Comparison of ENCODE assay signal across 7 mouse cellular contexts in the genomic region with DNA sequence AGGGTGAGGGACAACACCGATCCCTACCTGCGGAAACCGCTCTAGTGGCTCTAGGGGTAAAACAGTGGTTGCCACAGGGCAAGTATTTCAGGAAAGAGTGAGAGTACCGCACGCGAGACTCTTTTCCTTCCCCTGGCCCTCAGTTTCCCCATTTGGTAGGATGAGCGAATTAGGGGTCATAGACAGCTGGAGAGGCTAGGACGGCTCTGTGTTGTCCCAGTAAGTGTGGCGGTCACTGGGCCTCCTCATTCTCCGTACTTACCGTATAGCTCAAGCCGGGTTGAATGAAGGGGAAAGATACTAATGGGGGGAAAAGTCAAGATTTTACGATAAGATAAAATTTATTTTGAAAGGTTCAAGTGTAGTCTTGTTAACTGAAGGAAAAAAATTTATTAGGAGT. TPM values are rescaled to one million over a fixed set of nuclear protein-coding genes. Genes with fewer than 3 reads are reported as not detected.
DNase-seq lines count a peak whose midpoint lies in the region; ATAC-seq and TF ChIP-seq lines count a peak whose summit lies in the region.

No protein-coding gene starts in this region.

- no peak overlapping the region for H3K27ac ChIP-seq in spleen, adult 2 months (ENCODE audit: insufficient read depth, low read length)
- H3K27ac ChIP-seq in forebrain, embryonic 14.5 days (ENCODE audit: low read depth, low read length), result no peak overlapping the region
- H3K27ac ChIP-seq in liver, embryonic 14.5 days, result no peak overlapping the region; the same call in 1 of the 2 replicates
- peak overlapping the region; percentile 58; the same call in 1 of the 2 replicates for H3K27ac ChIP-seq in stomach, postnatal 0 days (replicated peaks)

- no peak for TF ChIP-seq EP300 in liver, embryonic 14.5 days (IDR thresholded peaks at IDR 0.05; ENCODE audit: low read depth)
- TF ChIP-seq EP300 in stomach, postnatal 0 days (optimal IDR thresholded peaks at IDR 0.05), result no peak

- peak overlapping the region; percentile 93 for H3K4me2 ChIP-seq in forebrain, embryonic 14.5 days (ENCODE audit: low read length)
- peak overlapping the region; percentile 74 for H3K4me2 ChIP-seq in liver, embryonic 14.5 days (ENCODE audit: low read depth)
- peak overlapping the region; percentile 86 for H3K4me2 ChIP-seq in stomach, postnatal 0 days (replicated peaks; ENCODE audit: low read depth)

- TF ChIP-seq POLR2A in spleen, adult 2 months (IDR thresholded peaks at IDR 0.05; ENCODE audit: low read depth, low read length), result no peak

- peak overlapping the region; percentile 83 for H3K9ac ChIP-seq in forebrain, embryonic 14.5 days (ENCODE audit: low read length)
- H3K9ac ChIP-seq in liver, embryonic 14.5 days (replicated peaks), result peak overlapping the region; percentile 95
- H3K9ac ChIP-seq in stomach, postnatal 0 days (ENCODE audit: low read length), result peak overlapping the region; percentile 93

- no peak for TF ChIP-seq CTCF in spleen, adult 2 months (IDR thresholded peaks at IDR 0.05; ENCODE audit: extremely low read depth, insufficient read depth, insufficient read length, insufficient replicate concordance)
- TF ChIP-seq CTCF in liver, embryonic 14.5 days (IDR thresholded peaks at IDR 0.05; ENCODE audit: low read depth), result no peak
- no peak for TF ChIP-seq CTCF in stomach, postnatal 0 days (IDR thresholded peaks at IDR 0.05; ENCODE audit: low read depth)

- peaks cover 4% of the 10 kb centered on the region for H3K4me1 ChIP-seq in spleen, adult 2 months (ENCODE audit: control insufficient read depth, insufficient read depth, insufficient read length)
- peaks cover 10% of the 10 kb centered on the region for H3K4me1 ChIP-seq in forebrain, embryonic 14.5 days (ENCODE audit: control insufficient read depth, insufficient read depth, low read length)
- peaks cover 7 to 18% of the 10 kb centered on the region in 2 experiments for H3K4me1 ChIP-seq in liver, embryonic 14.5 days (replicated peaks; ENCODE audit: control insufficient read depth in 2 of 2, insufficient read depth in 2 of 2, low read length in 1 of 2)
- peaks cover 4% of the 10 kb centered on the region for H3K4me1 ChIP-seq in stomach, postnatal 0 days (replicated peaks; ENCODE audit: control insufficient read depth, insufficient read depth)

- H3K4me3 ChIP-seq in spleen, adult 2 months (ENCODE audit: extremely low read depth, insufficient read depth, insufficient read length), result peak overlapping the region; percentile 69
- H3K4me3 ChIP-seq in forebrain, embryonic 14.5 days (ENCODE audit: low read depth, low read length), result peak overlapping the region; percentile 64
- peak overlapping the region; percentile 80 to 94 for H3K4me3 ChIP-seq in liver, embryonic 14.5 days (ENCODE audit: insufficient read depth in 1 of 2, low read depth in 2 of 2, low read length in 2 of 2)
- peak overlapping the region; percentile 94 for H3K4me3 ChIP-seq in stomach, postnatal 0 days (ENCODE audit: low read depth, low read length)

- no peaks in the 10 kb centered on the region for H3K36me3 ChIP-seq in spleen, adult 2 months (ENCODE audit: control insufficient read depth, insufficient read depth, low read length)
- no peaks in the 10 kb centered on the region for H3K36me3 ChIP-seq in forebrain, embryonic 14.5 days (ENCODE audit: control insufficient read depth, insufficient read depth, low read length)
- no peaks in the 10 kb centered on the region for H3K36me3 ChIP-seq in liver, embryonic 14.5 days (replicated peaks; ENCODE audit: control insufficient read depth, insufficient read depth, low read depth)
- no peaks in the 10 kb centered on the region for H3K36me3 ChIP-seq in stomach, postnatal 0 days (ENCODE audit: control insufficient read depth, insufficient read depth, low read length)

- no peaks in the 10 kb centered on the region for H3K27me3 ChIP-seq in spleen, adult 2 months (ENCODE audit: control insufficient read depth, insufficient read depth, low read length)
- H3K27me3 ChIP-seq in forebrain, embryonic 14.5 days (replicated peaks; ENCODE audit: control insufficient read depth, insufficient read depth, low read length), result no peaks in the 10 kb centered on the region
- H3K27me3 ChIP-seq in liver, embryonic 14.5 days (ENCODE audit: control insufficient read depth, insufficient read depth, low read length), result no peaks in the 10 kb centered on the region
- no peaks in the 10 kb centered on the region for H3K27me3 ChIP-seq in stomach, postnatal 0 days (ENCODE audit: control insufficient read depth, insufficient read depth, low read length)

- H3K9me3 ChIP-seq in forebrain, embryonic 14.5 days (replicated peaks; ENCODE audit: control insufficient read depth, low read length), result no peaks in the 10 kb centered on the region
- H3K9me3 ChIP-seq in liver, embryonic 14.5 days (ENCODE audit: control insufficient read depth, low read length), result no peaks in the 10 kb centered on the region
- no peaks in the 10 kb centered on the region for H3K9me3 ChIP-seq in stomach, postnatal 0 days (ENCODE audit: control insufficient read depth, low read length)

- 6% methylated on average over 13 of the region's 13 CpGs for WGBS in spleen, adult 2 months
- WGBS in forebrain, embryonic 14.5 days, result 7% methylated on average over 13 of the region's 13 CpGs
- WGBS in liver, embryonic 14.5 days (ENCODE audit: insufficient replicate concordance), result 4% methylated on average over 13 of the region's 13 CpGs
- WGBS in stomach, postnatal 0 days, result 2% methylated on average over 13 of the region's 13 CpGs

- DNase-seq in spleen, adult 2 months (ENCODE audit: low read depth in 1 of 2, low spot score in 2 of 2), result no peak
- DNase-seq in spleen, postnatal 36 days (ENCODE audit: low spot score in 2 of 2), result no peak
- DNase-seq in forebrain, embryonic 14.5 days (ENCODE audit: low spot score), result no peak
- DNase-seq in liver, embryonic 14.5 days (ENCODE audit: low read depth in 3 of 3, low spot score in 3 of 3), result no peak
- DNase-seq in stomach, postnatal 0 days (ENCODE audit: low spot score), result no peak
- DNase-seq in cerebellum, postnatal 10 days, result no peak
- DNase-seq in urinary bladder, adult 2 months (ENCODE audit: low spot score), result no peak

- peak; percentile 42 for ATAC-seq in forebrain, embryonic 14.5 days
- ATAC-seq in liver, embryonic 14.5 days (ENCODE audit: insufficient read depth), result peak; percentile 23; the same call in 1 of the 2 replicates
- no peak for ATAC-seq in stomach, postnatal 0 days (ENCODE audit: low FRiP score, low TSS enrichment)

RNA-seq across cellular contexts. Expression of gene Sar1b, which starts 0.5 kb away (rescaled TPM):
- polyA plus RNA-seq in spleen, adult 2 months (2012; rRNA removed), result 4.5 and 5.4 TPM in 2 replicates
- polyA plus RNA-seq in forebrain, embryonic 14.5 days (2014; fragmentation: Nextera tagmentation; extraction: Ambion mirVana), result 179 and 184 TPM in 2 replicates
- 26.3 and 35.2 TPM in 2 replicates for polyA plus RNA-seq in liver, embryonic 14.5 days (2012; rRNA removed)
- 80.4 and 80.7 TPM in 2 replicates for polyA plus RNA-seq in liver, embryonic 14.5 days (2014; fragmentation: Nextera tagmentation; extraction: Ambion mirVana)
- polyA plus RNA-seq in stomach, postnatal 0 days (2015; fragmentation: Nextera tagmentation; extraction: Ambion mirVana), result 168 and 169 TPM in 2 replicates
- polyA plus RNA-seq in urinary bladder, adult 2 months (2012; rRNA removed), result 98.5 and 124 TPM in 2 replicates

RNA-seq across cellular contexts. Expression of gene Sec24a, which starts 0.5 kb away (rescaled TPM):
- 10.0 and 13.5 TPM in 2 replicates for polyA plus RNA-seq in spleen, adult 2 months (2012; rRNA removed)
- 7.5 and 11.6 TPM in 2 replicates for polyA plus RNA-seq in forebrain, embryonic 14.5 days (2014; fragmentation: Nextera tagmentation; extraction: Ambion mirVana)
- 3.7 TPM in 2 replicates for polyA plus RNA-seq in liver, embryonic 14.5 days (2012; rRNA removed)
- 6.2 and 6.6 TPM in 2 replicates for polyA plus RNA-seq in liver, embryonic 14.5 days (2014; fragmentation: Nextera tagmentation; extraction: Ambion mirVana)
- polyA plus RNA-seq in stomach, postnatal 0 days (2015; fragmentation: Nextera tagmentation; extraction: Ambion mirVana), result 8.3 and 8.4 TPM in 2 replicates
- polyA plus RNA-seq in urinary bladder, adult 2 months (2012; rRNA removed), result 8.5 and 10.6 TPM in 2 replicates
